Mouse (Mus musculus): ENCODE measurements around the gene Csnk1e. TPM values are rescaled to one million over a fixed set of nuclear protein-coding genes. Genes with fewer than 3 reads are reported as not detected.
A peak's percentile ranks its signal among the peaks of the same experiment; 100 is the strongest.

The Csnk1e gene
- polyA plus RNA-seq, 1 experiment from 2014 or later: 34.5 TPM

GRCm38 (mm10) chr15:79396736-79397135, 58.6 kb downstream of the Csnk1e start:
- Histone ChIP-seq H3K4me1 (ENCODE audit: control insufficient read depth, insufficient read depth, low read length) (peaks cover 62% of the 10 kb centered on the region), H3K27ac (ENCODE audit: low read length) (no peak overlapping the region), H3K36me3 (ENCODE audit: control insufficient read depth, insufficient read depth, low read length) (no peaks in the 10 kb centered on the region), H3K4me3 (replicated peaks; ENCODE audit: low read length) (no peak overlapping the region), H3K9ac (ENCODE audit: low read length) (no peak overlapping the region), H3K4me2 (ENCODE audit: low read depth, low read length) (no peak overlapping the region; the same call in 1 of the 2 replicates), H3K27me3 (ENCODE audit: control insufficient read depth, insufficient read depth, low read length) (no peaks in the 10 kb centered on the region), H3K9me3 (replicated peaks; ENCODE audit: control insufficient read depth, low read length) (no peaks in the 10 kb centered on the region)
- 77% methylated on average over 11 of the region's 11 CpGs for WGBS
- ATAC-seq (ENCODE audit: insufficient read depth, low FRiP score): no peak

GRCm38 (mm10) chr15:79395281-79395680, 60.1 kb downstream of the Csnk1e start:
- peak overlapping the region; percentile 24; the same call in 1 of the 2 replicates for H3K9ac ChIP-seq (ENCODE audit: low read length)
- no peaks in the 10 kb centered on the region for H3K36me3 ChIP-seq (ENCODE audit: control insufficient read depth, insufficient read depth, low read length)
- 68% methylated on average over 6 of the region's 6 CpGs for WGBS
- no peak for ATAC-seq (ENCODE audit: insufficient read depth, low FRiP score)
- H3K4me1 ChIP-seq (ENCODE audit: control insufficient read depth, insufficient read depth, low read length): peaks cover 63% of the 10 kb centered on the region
- no peak overlapping the region for H3K27ac ChIP-seq (ENCODE audit: low read length)
- H3K4me2 ChIP-seq (ENCODE audit: low read depth, low read length): no peak overlapping the region
- no peak overlapping the region for H3K4me3 ChIP-seq (replicated peaks; ENCODE audit: low read length)
- H3K9me3 ChIP-seq (replicated peaks; ENCODE audit: control insufficient read depth, low read length): no peaks in the 10 kb centered on the region
- H3K27me3 ChIP-seq (ENCODE audit: control insufficient read depth, insufficient read depth, low read length): no peaks in the 10 kb centered on the region

DNA sequence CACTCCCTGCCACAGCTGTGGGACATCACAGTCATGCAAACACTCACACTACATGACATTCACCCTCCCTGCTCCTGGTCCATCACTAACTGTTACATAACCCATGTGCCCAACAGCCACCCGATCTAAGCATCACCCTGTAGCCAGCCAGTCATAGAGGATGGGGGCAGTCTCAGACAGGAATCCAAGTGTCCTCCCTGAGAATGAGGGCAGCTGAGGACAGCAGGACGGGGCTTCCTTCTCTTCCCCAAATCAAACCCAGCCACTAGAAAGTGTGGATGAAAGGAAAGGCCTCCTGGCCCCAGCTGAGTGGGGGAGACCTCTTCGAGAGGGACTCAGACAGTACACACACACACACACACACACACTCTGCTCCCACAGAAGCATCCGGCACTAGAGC, 60.5 kb downstream of the Csnk1e start:
- Histone ChIP-seq H3K9me3 (replicated peaks; ENCODE audit: control insufficient read depth, low read length) (no peaks in the 10 kb centered on the region), H3K9ac (ENCODE audit: low read length) (no peak overlapping the region; the same call in 1 of the 2 replicates), H3K4me3 (replicated peaks; ENCODE audit: low read length) (no peak overlapping the region), H3K4me1 (ENCODE audit: control insufficient read depth, insufficient read depth, low read length) (peaks cover 61% of the 10 kb centered on the region), H3K36me3 (ENCODE audit: control insufficient read depth, insufficient read depth, low read length) (no peaks in the 10 kb centered on the region), H3K4me2 (ENCODE audit: low read depth, low read length) (no peak overlapping the region), H3K27ac (ENCODE audit: low read length) (no peak overlapping the region), H3K27me3 (ENCODE audit: control insufficient read depth, insufficient read depth, low read length) (no peaks in the 10 kb centered on the region)
- WGBS: 41% methylated on average over 4 of the region's 4 CpGs
- ATAC-seq (ENCODE audit: insufficient read depth, low FRiP score): no peak

GRCm38 (mm10) chr15:79393101-79393500, 62.3 kb downstream of the Csnk1e start:
- Histone ChIP-seq H3K27me3 (ENCODE audit: control insufficient read depth, insufficient read depth, low read length) (no peaks in the 10 kb centered on the region), H3K4me3 (replicated peaks; ENCODE audit: low read length) (no peak overlapping the region), H3K36me3 (ENCODE audit: control insufficient read depth, insufficient read depth, low read length) (no peaks in the 10 kb centered on the region), H3K27ac (ENCODE audit: low read length) (no peak overlapping the region), H3K4me1 (ENCODE audit: control insufficient read depth, insufficient read depth, low read length) (peaks cover 65% of the 10 kb centered on the region), H3K4me2 (ENCODE audit: low read depth, low read length) (no peak overlapping the region), H3K9ac (ENCODE audit: low read length) (no peak overlapping the region), H3K9me3 (replicated peaks; ENCODE audit: control insufficient read depth, low read length) (no peaks in the 10 kb centered on the region)
- 84% methylated on average over 6 of the region's 6 CpGs for WGBS
- no peak for ATAC-seq (ENCODE audit: insufficient read depth, low FRiP score)

DNA sequence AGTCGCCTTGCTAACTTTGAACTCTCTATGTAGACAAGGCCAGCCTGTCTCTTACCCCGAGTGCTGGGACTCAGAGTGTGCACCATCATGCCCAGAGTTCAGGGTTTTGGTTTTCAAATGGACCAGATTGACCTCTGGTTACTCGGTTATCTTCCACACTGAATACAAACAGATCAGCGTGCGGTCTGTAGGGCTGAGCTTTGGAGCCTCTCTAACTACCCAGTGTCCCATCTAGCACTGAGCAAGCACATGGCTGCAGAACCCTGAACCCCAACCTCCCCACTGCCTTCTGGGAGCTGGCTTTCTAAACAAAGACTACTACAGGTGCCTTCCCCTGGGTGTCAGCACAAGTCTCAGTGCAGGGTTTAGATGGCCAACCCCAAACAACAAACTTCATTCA, 62.8 kb downstream of the Csnk1e start:
- ATAC-seq (ENCODE audit: insufficient read depth, low FRiP score): no peak
- 75% methylated on average over 5 of the region's 5 CpGs for WGBS
- Histone ChIP-seq H3K9me3 (replicated peaks; ENCODE audit: control insufficient read depth, low read length) (no peaks in the 10 kb centered on the region), H3K4me2 (ENCODE audit: low read depth, low read length) (no peak overlapping the region), H3K27ac (ENCODE audit: low read length) (peak overlapping the region; percentile 29; the same call in 1 of the 2 replicates), H3K36me3 (ENCODE audit: control insufficient read depth, insufficient read depth, low read length) (no peaks in the 10 kb centered on the region), H3K4me1 (ENCODE audit: control insufficient read depth, insufficient read depth, low read length) (peaks cover 69% of the 10 kb centered on the region), H3K9ac (ENCODE audit: low read length) (no peak overlapping the region), H3K27me3 (ENCODE audit: control insufficient read depth, insufficient read depth, low read length) (no peaks in the 10 kb centered on the region), H3K4me3 (replicated peaks; ENCODE audit: low read length) (no peak overlapping the region)

GRCm38 (mm10) chr15:79391447-79392093, 63.8 kb downstream of the Csnk1e start:
- H3K9ac ChIP-seq (ENCODE audit: low read length): no peak overlapping the region
- ATAC-seq (ENCODE audit: insufficient read depth, low FRiP score): peak; percentile 23; the same call in 1 of the 2 replicates
- no peak overlapping the region for H3K4me3 ChIP-seq (replicated peaks; ENCODE audit: low read length)
- H3K27me3 ChIP-seq (ENCODE audit: control insufficient read depth, insufficient read depth, low read length): no peaks in the 10 kb centered on the region
- no peaks in the 10 kb centered on the region for H3K9me3 ChIP-seq (replicated peaks; ENCODE audit: control insufficient read depth, low read length)
- peaks cover 69% of the 10 kb centered on the region for H3K4me1 ChIP-seq (ENCODE audit: control insufficient read depth, insufficient read depth, low read length)
- H3K27ac ChIP-seq (ENCODE audit: low read length): peak overlapping the region; percentile 45; the same call in 1 of the 2 replicates
- no peak overlapping the region for H3K4me2 ChIP-seq (ENCODE audit: low read depth, low read length)
- H3K36me3 ChIP-seq (ENCODE audit: control insufficient read depth, insufficient read depth, low read length): no peaks in the 10 kb centered on the region
- WGBS: 24% methylated on average over 7 of the region's 7 CpGs

- ATAC-seq (ENCODE audit: insufficient read depth, low FRiP score): peak; percentile 27; the same call in 1 of the 2 replicates
- Histone ChIP-seq H3K27ac (ENCODE audit: low read length) (no peak overlapping the region), H3K4me2 (ENCODE audit: low read depth, low read length) (no peak overlapping the region), H3K4me1 (ENCODE audit: control insufficient read depth, insufficient read depth, low read length) (peaks cover 64% of the 10 kb centered on the region), H3K9me3 (replicated peaks; ENCODE audit: control insufficient read depth, low read length) (no peaks in the 10 kb centered on the region), H3K27me3 (ENCODE audit: control insufficient read depth, insufficient read depth, low read length) (no peaks in the 10 kb centered on the region), H3K9ac (ENCODE audit: low read length) (no peak overlapping the region), H3K4me3 (replicated peaks; ENCODE audit: low read length) (no peak overlapping the region), H3K36me3 (ENCODE audit: control insufficient read depth, insufficient read depth, low read length) (no peaks in the 10 kb centered on the region)
- WGBS: 77% methylated on average over 6 of the region's 6 CpGs
These were observed 64.9 kb downstream of the Csnk1e start for GRCm38 (mm10) chr15:79390434-79390833.

GRCm38 (mm10) chr15:79388171-79388570, 67.2 kb downstream of the Csnk1e start:
- Histone ChIP-seq H3K36me3 (ENCODE audit: control insufficient read depth, insufficient read depth, low read length) (no peaks in the 10 kb centered on the region), H3K9me3 (replicated peaks; ENCODE audit: control insufficient read depth, low read length) (no peaks in the 10 kb centered on the region), H3K9ac (ENCODE audit: low read length) (no peak overlapping the region), H3K27me3 (ENCODE audit: control insufficient read depth, insufficient read depth, low read length) (no peaks in the 10 kb centered on the region), H3K4me1 (ENCODE audit: control insufficient read depth, insufficient read depth, low read length) (peaks cover 47% of the 10 kb centered on the region), H3K4me3 (replicated peaks; ENCODE audit: low read length) (no peak overlapping the region), H3K27ac (ENCODE audit: low read length) (peak overlapping the region; percentile 60), H3K4me2 (ENCODE audit: low read depth, low read length) (no peak overlapping the region)
- WGBS: 45% methylated on average over 6 of the region's 6 CpGs
- ATAC-seq (ENCODE audit: insufficient read depth, low FRiP score): peak; percentile 57

DNA sequence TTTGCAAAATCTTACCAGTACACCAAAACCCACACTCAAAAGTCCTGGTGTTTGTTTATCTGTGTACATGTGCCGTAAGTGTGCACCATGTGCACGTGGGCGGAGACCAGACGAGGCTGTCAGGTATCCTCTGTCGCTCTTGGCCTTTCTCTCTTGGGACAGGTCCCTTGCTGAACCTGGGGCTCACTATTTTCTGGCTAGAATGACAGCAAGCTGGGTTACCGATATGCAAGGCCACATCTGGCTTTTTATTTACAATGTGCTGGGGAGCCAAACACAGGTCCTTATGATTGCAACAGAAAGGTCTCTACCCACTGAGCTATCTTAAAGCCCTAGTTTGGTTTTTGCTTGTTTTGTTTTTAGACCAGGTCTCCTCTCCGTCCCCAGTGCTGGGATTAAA, 67.8 kb downstream of the Csnk1e start:
- Histone ChIP-seq H3K4me1 (ENCODE audit: control insufficient read depth, insufficient read depth, low read length) (peaks cover 44% of the 10 kb centered on the region), H3K36me3 (ENCODE audit: control insufficient read depth, insufficient read depth, low read length) (no peaks in the 10 kb centered on the region), H3K4me3 (replicated peaks; ENCODE audit: low read length) (no peak overlapping the region), H3K9ac (ENCODE audit: low read length) (no peak overlapping the region), H3K27me3 (ENCODE audit: control insufficient read depth, insufficient read depth, low read length) (no peaks in the 10 kb centered on the region), H3K4me2 (ENCODE audit: low read depth, low read length) (no peak overlapping the region), H3K9me3 (replicated peaks; ENCODE audit: control insufficient read depth, low read length) (no peaks in the 10 kb centered on the region), H3K27ac (ENCODE audit: low read length) (peak overlapping the region; percentile 60; the same call in 1 of the 2 replicates)
- no peak for ATAC-seq (ENCODE audit: insufficient read depth, low FRiP score)
- WGBS: 81% methylated on average over 7 of the region's 7 CpGs
